Mouse (Mus musculus) forebrain, embryonic 12.5 days (tissue): ENCODE measurements around the gene Inpp5b. TPM values are rescaled to one million over a fixed set of nuclear protein-coding genes. Genes with fewer than 3 reads are reported as not detected.

Experiments used
- ATAC-seq: fragments of 200-750 bp; cut with Nextera tagmentation; 2 replicates; pipeline ENCODE4 v1.8.0; 2017; ENCODE audit warnings: moderate TSS enrichment; ENCODE audit not compliant: low FRiP score
- H3K27ac ChIP-seq: fragments of 300-500 bp; sonication (generic); 2 replicates; pipeline ENCODE4 v1.5.1; 2016; ENCODE audit warnings: mild to moderate bottlenecking
- H3K27me3 ChIP-seq: fragments of 300-500 bp; sonication (generic); 2 replicates; pipeline ENCODE4 v1.6.1; 2016; ENCODE audit warnings: mild to moderate bottlenecking
- H3K36me3 ChIP-seq: fragments of 300-500 bp; sonication (generic); replicated peaks from 2 replicates; pipeline ENCODE4 v1.6.1; 2016; ENCODE audit warnings: mild to moderate bottlenecking
- H3K4me1 ChIP-seq: fragments of 300-500 bp; sonication (generic); 2 replicates; pipeline ENCODE4 v1.6.1; 2016
- H3K4me2 ChIP-seq: fragments of 300-500 bp; sonication (generic); 2 replicates; pipeline ENCODE4 v1.6.1; 2016; ENCODE audit warnings: mild to moderate bottlenecking, moderate library complexity
- H3K4me3 ChIP-seq: fragments of 300-500 bp; sonication (generic); replicated peaks from 2 replicates; pipeline ENCODE4 v1.5.1; 2016; ENCODE audit warnings: mild to moderate bottlenecking
- H3K9ac ChIP-seq: fragments of 300-500 bp; sonication (generic); 2 replicates; pipeline ENCODE4 v1.6.1; 2016; ENCODE audit warnings: mild to moderate bottlenecking
- H3K9me3 ChIP-seq: fragments of 300-500 bp; sonication (generic); 2 replicates; pipeline ENCODE4 v1.6.1; 2016
- WGBS: fragments of 180-500 bp; shearing (Covaris S2); methylation state at CpG from one replicate; pipeline ENCODE4 v1.1.7; 2016; 5-methylcytosine and 5-hydroxymethylcytosine counted together
- polyA plus RNA-seq: library from polyadenylated mRNA; unstranded; fragments of >200 nt; fragmentation: Nextera tagmentation; extraction: Ambion mirVana; gene quantifications from 2 replicates; pipeline ENCODE4 v1.2.1, GENCODE M21; 2016

The Inpp5b gene
- polyA plus RNA-seq, 1 experiment from 2014 or later, result 23.8 TPM

DNA sequence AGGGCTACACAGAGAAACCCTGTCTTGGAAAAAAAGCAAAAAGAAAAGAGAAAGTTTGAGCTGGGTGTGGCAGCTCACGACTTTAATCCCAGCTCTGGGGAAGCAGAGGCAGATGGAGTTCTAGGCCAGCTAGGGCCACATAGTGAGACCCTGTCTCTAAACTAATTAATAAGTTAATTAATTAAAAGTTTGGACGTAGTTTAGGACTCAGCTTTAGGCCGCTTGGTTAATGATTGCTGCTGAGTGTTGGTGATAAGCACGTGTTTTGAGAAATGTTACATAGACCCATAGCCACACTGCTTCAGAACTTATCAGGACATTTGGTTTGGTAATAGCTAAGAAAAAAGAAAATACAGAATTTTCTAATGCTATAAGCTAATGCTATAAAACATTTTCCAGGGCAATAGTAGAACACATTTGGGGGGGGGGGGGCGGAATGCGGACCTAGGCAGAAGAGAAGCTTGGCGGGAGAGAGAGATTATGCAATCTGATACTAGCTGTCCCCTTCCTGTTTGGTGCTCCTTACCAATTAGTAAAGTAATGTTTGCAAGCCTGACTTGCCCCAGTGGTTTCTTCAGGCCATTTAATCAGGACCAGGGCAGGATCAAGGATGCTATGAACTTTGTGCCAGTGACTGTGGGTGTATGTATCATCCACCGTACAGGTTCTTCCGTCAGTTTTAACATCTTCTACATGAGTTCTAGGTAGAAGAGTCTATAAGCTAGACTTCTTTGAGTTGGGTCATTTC is 67.7 kb downstream of the Inpp5b start:
- 89% methylated on average over 9 of the region's 9 CpGs for WGBS
- no peak overlapping the region for H3K4me3 ChIP-seq
- H3K9ac ChIP-seq, result no peak overlapping the region
- peaks cover 8% of the 10 kb centered on the region; the same call in 1 of the 2 replicates for H3K4me1 ChIP-seq
- no peak overlapping the region for H3K27ac ChIP-seq
- no peak for ATAC-seq
- no peaks in the 10 kb centered on the region for H3K9me3 ChIP-seq
- H3K27me3 ChIP-seq, result no peaks in the 10 kb centered on the region
- H3K4me2 ChIP-seq, result no peak overlapping the region
- H3K36me3 ChIP-seq, result peaks cover 50% of the 10 kb centered on the region

DNA sequence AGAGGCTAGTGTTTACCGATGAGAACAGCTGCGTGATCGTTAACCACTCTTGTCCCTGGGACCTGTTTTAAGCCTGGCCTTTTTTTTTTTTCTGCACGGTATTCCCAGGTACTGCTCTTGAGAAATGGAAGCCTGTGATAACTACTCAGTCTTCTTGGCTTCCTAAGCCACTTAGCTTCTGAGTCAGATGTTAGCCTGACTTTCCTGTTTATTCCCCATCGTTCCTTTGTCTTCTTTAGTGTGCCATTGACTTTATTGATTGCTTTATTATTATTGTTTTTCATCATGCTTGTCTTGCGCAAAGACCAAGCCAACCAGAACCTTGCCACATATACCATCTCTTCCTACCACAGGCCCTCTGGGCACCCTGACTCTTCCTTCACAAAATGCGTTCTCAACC is 68.4 kb downstream of the Inpp5b start:
- H3K27ac ChIP-seq, result no peak overlapping the region
- H3K9me3 ChIP-seq, result no peaks in the 10 kb centered on the region
- H3K4me2 ChIP-seq, result no peak overlapping the region
- ATAC-seq, result no peak
- H3K36me3 ChIP-seq, result peaks cover 42% of the 10 kb centered on the region
- no peaks in the 10 kb centered on the region for H3K27me3 ChIP-seq
- no peak overlapping the region for H3K4me3 ChIP-seq
- 88% methylated on average over 7 of the region's 7 CpGs for WGBS
- no peak overlapping the region for H3K9ac ChIP-seq
- peaks cover 8% of the 10 kb centered on the region; the same call in 1 of the 2 replicates for H3K4me1 ChIP-seq

GRCm38 (mm10) chr4:124811347-124811975 is 69.8 kb downstream of the Inpp5b start:
- H3K9me3 ChIP-seq, result no peaks in the 10 kb centered on the region
- no peak overlapping the region for H3K4me3 ChIP-seq
- no peaks in the 10 kb centered on the region for H3K27me3 ChIP-seq
- no peak overlapping the region for H3K4me2 ChIP-seq
- H3K36me3 ChIP-seq, result peaks cover 34% of the 10 kb centered on the region
- H3K4me1 ChIP-seq, result peaks cover 8% of the 10 kb centered on the region; the same call in 1 of the 2 replicates
- 14% methylated on average over 9 of the region's 9 CpGs for WGBS
- ATAC-seq, result no peak
- no peak overlapping the region for H3K27ac ChIP-seq
- no peak overlapping the region for H3K9ac ChIP-seq

- H3K27ac ChIP-seq, result no peak overlapping the region
- no peaks in the 10 kb centered on the region for H3K9me3 ChIP-seq
- no peaks in the 10 kb centered on the region for H3K27me3 ChIP-seq
- H3K9ac ChIP-seq, result no peak overlapping the region
- peaks cover 24% of the 10 kb centered on the region for H3K36me3 ChIP-seq
- H3K4me3 ChIP-seq, result no peak overlapping the region
- 95% methylated on average over 11 of the region's 11 CpGs for WGBS
- peaks cover 16% of the 10 kb centered on the region for H3K4me1 ChIP-seq
- H3K4me2 ChIP-seq, result no peak overlapping the region
- ATAC-seq, result no peak
Observed at GRCm38 (mm10) chr4:124815901-124816300, 74.3 kb downstream of the Inpp5b start.

DNA sequence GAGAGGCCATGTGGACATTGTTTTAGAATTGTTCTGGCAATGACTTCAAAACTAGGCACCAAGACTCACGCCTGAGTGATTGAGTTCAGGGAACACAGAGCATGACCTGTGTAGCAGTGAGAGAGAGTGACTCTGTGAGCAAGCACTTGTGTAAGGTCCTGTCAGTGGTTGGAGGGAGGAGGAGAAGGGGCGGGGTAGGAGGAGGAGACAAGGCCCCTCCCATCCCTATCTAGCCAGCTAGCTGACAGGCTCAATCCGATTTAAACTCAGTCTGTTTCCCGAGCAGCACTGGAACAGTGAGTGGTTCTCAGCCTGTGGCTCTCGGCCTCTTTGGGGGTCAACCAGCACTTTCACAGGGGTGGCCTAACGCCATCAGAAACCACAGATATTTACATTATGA is 76.2 kb downstream of the Inpp5b start:
- no peaks in the 10 kb centered on the region for H3K27me3 ChIP-seq
- no peak for ATAC-seq
- no peak overlapping the region for H3K4me2 ChIP-seq
- peaks cover 35% of the 10 kb centered on the region for H3K36me3 ChIP-seq
- no peak overlapping the region for H3K9ac ChIP-seq
- H3K4me1 ChIP-seq, result peaks cover 10% of the 10 kb centered on the region
- no peak overlapping the region for H3K4me3 ChIP-seq
- H3K27ac ChIP-seq, result no peak overlapping the region
- no peaks in the 10 kb centered on the region for H3K9me3 ChIP-seq
- WGBS, result 23% methylated on average over 6 of the region's 6 CpGs

DNA sequence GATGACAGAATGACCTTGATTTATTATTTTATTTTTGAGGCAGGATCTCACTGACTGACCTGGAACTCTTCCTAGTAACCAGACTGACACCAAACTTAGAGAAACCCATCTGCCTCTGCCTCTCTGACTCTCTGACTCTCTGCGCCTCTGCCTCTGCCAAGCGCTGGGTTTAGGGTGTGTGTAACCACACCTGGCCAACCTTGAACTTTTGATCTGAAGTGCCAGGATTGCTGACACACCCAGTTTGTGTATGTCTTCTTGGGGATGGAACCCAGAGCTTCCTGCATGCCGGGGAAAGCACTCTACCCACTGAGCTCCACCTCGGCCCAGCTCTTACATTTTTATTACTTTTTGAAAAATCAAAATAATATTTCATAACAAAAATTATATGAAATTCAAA is 77.2 kb downstream of the Inpp5b start:
- Histone ChIP-seq H3K9me3 (no peaks in the 10 kb centered on the region), H3K27me3 (no peaks in the 10 kb centered on the region), H3K9ac (no peak overlapping the region), H3K4me3 (no peak overlapping the region), H3K4me1 (peaks cover 10% of the 10 kb centered on the region), H3K27ac (no peak overlapping the region), H3K4me2 (no peak overlapping the region), H3K36me3 (peaks cover 44% of the 10 kb centered on the region)
- WGBS, result 97% methylated on average over 4 of the region's 4 CpGs
- no peak for ATAC-seq

DNA sequence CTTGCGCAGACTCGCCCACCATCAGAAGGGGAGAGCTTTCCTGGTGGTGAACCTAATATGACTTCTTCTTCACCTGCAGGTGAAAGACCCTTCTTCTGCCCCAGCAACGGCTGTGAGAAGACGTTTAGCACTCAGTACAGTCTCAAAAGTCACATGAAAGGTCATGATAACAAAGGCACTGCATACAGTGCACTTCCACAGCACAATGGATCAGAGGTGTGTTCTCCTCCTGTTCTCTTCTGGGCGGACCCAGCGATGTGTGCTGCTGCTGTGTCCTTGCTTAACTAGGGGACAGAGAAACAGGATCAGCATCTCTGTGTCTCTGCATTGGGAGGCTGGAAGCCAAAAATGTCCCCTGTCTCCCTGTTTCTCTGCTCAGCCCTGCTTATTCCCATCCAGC is 83.3 kb downstream of the Inpp5b start:
- 94% methylated on average over 6 of the region's 6 CpGs for WGBS
- Histone ChIP-seq H3K4me1 (no peaks in the 10 kb centered on the region), H3K27ac (no peak overlapping the region), H3K4me3 (no peak overlapping the region), H3K4me2 (no peak overlapping the region), H3K9me3 (no peaks in the 10 kb centered on the region), H3K9ac (no peak overlapping the region), H3K27me3 (no peaks in the 10 kb centered on the region), H3K36me3 (peaks cover 76% of the 10 kb centered on the region)
- ATAC-seq, result no peak

- no peak overlapping the region for H3K4me3 ChIP-seq
- H3K27ac ChIP-seq, result no peak overlapping the region
- no peak for ATAC-seq
- no peak overlapping the region for H3K4me2 ChIP-seq
- H3K36me3 ChIP-seq, result peaks cover 73% of the 10 kb centered on the region
- H3K4me1 ChIP-seq, result no peaks in the 10 kb centered on the region
- H3K9me3 ChIP-seq, result no peaks in the 10 kb centered on the region
- H3K9ac ChIP-seq, result no peak overlapping the region
- no peaks in the 10 kb centered on the region for H3K27me3 ChIP-seq
- WGBS, result 94% methylated on average over 21 of the region's 21 CpGs
Observed at GRCm38 (mm10) chr4:124825371-124825965, 83.8 kb downstream of the Inpp5b start.

- Histone ChIP-seq H3K9me3 (no peaks in the 10 kb centered on the region), H3K27ac (no peak overlapping the region), H3K36me3 (peaks cover 56% of the 10 kb centered on the region), H3K4me3 (no peak overlapping the region), H3K4me2 (no peak overlapping the region), H3K27me3 (no peaks in the 10 kb centered on the region), H3K9ac (no peak overlapping the region), H3K4me1 (no peaks in the 10 kb centered on the region)
- WGBS, result 88% methylated on average over 5 of the region's 5 CpGs
- ATAC-seq, result no peak
Observed at GRCm38 (mm10) chr4:124829671-124830070, 88.0 kb downstream of the Inpp5b start.

DNA sequence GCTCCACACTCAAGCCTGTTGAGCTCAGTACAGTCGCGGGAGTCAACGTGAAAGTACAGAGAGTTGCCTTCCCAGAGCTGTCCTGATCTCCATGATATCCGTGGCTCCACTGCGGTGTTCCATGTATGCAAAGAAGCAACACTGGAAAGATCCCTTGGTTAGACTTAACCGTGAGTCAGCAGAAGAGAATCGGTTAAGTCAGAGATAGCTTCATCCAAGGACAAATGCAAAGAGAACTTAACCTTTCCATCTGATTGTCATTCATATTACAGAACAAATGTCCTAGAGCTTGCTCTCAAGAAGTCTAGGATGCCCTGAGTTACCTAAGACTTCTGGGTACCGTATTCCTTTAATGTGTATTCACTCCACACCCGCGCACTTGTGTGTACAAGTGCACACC is 91.1 kb downstream of the Inpp5b start:
- peaks cover 45% of the 10 kb centered on the region for H3K36me3 ChIP-seq
- H3K4me3 ChIP-seq, result no peak overlapping the region
- 96% methylated on average over 10 of the region's 10 CpGs for WGBS
- no peak overlapping the region for H3K9ac ChIP-seq
- no peak for ATAC-seq
- no peaks in the 10 kb centered on the region for H3K4me1 ChIP-seq
- H3K27ac ChIP-seq, result no peak overlapping the region
- no peaks in the 10 kb centered on the region for H3K9me3 ChIP-seq
- H3K4me2 ChIP-seq, result no peak overlapping the region
- no peaks in the 10 kb centered on the region for H3K27me3 ChIP-seq

GRCm38 (mm10) chr4:124838035-124838700 is 96.5 kb downstream of the Inpp5b start:
- no peak overlapping the region for H3K27ac ChIP-seq
- ATAC-seq, result no peak
- 90% methylated on average over 14 of the region's 14 CpGs for WGBS
- H3K4me2 ChIP-seq, result no peak overlapping the region
- H3K36me3 ChIP-seq, result peaks cover 69% of the 10 kb centered on the region
- H3K4me1 ChIP-seq, result no peaks in the 10 kb centered on the region
- H3K27me3 ChIP-seq, result no peaks in the 10 kb centered on the region
- no peak overlapping the region for H3K9ac ChIP-seq
- H3K9me3 ChIP-seq, result no peaks in the 10 kb centered on the region
- H3K4me3 ChIP-seq, result no peak overlapping the region

DNA sequence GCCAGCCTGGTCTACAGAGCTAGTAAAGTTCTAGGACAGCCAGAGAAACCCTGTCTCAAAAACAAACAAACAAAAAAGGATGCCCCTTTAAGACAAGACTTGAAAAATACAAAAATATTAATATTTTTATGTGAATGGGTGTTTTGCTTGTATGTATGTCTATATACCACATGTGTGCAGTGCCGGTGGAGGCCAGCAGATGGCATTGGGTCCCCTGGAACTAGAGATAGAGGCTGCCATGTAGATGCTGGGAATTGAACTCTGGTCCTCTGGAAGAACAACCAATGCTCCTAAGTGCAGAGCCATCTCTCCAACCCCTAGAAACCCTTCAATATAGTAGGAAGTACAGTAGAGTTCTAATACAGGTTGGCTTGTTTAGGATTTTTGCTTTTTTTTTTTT is 99.3 kb downstream of the Inpp5b start:
- Histone ChIP-seq H3K27me3 (no peaks in the 10 kb centered on the region), H3K4me3 (no peak overlapping the region), H3K4me2 (no peak overlapping the region), H3K9ac (no peak overlapping the region), H3K9me3 (no peaks in the 10 kb centered on the region), H3K4me1 (no peaks in the 10 kb centered on the region), H3K36me3 (peaks cover 74% of the 10 kb centered on the region), H3K27ac (no peak overlapping the region)
- WGBS, result 100% methylated on average over 1 of the region's 1 CpGs
- ATAC-seq, result no peak
